Mouse (Mus musculus): ENCODE data around the gene Gm20538. TPM values are rescaled to one million over a fixed set of nuclear protein-coding genes. Genes with fewer than 3 reads are reported as not detected.

Gene Gm20538
- polyA plus RNA-seq, 1 experiment from 2014 or later: not detected

DNA sequence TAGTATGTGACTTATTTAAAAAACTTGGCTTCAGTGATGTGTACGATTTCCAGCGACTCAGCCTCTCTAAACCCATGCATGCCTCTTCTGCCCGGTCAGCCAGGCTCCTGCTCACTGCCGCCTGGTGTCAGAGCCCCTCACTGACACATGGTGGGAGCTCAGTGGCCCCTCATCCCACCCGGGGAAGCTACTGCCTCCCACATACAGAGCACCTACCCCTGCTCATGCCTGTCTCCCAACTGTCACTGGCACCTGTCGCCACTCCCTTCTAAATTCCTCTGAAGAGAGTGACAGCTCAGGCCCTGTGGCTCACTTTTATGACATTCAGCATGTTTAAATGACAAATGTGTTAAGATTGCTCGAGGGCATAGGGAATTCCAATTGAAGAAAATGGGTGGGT, 23.6 kb upstream of the Gm20538 start:
- no peak for ATAC-seq (ENCODE audit: low FRiP score)
- 82% methylated on average over 7 of the region's 7 CpGs for WGBS

DNA sequence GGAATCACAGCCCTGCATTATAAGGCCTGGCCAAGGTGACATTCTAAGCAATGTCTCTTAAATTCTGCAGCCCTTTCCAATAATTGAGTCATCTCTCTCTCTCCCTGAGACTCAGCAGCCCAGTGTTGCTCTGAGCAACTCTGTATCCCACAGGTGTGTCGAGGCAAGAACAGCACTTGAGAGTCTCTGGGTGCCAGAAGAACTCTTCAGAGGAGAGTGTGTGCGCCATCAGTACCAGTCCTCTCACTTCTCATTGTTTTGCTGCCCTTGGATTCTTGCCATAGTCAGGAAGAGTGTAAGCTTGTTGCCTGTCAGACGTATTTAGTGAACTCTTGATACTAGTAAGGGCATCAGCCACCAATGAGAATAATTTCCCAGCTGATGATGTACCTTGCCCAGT, 15.1 kb upstream of the Gm20538 start:
- no peak overlapping the region for H3K9ac ChIP-seq (ENCODE audit: low read depth, low read length)
- H3K27ac ChIP-seq (ENCODE audit: low read depth, low read length): no peak overlapping the region
- no peak overlapping the region for H3K4me2 ChIP-seq (replicated peaks; ENCODE audit: low read depth, low read length)
- DNase-seq (ENCODE audit: low spot score) (no peak), ATAC-seq (ENCODE audit: low FRiP score) (no peak)
- H3K9me3 ChIP-seq (ENCODE audit: control insufficient read depth, low read length): no peaks in the 10 kb centered on the region
- H3K4me3 ChIP-seq (ENCODE audit: low read depth, low read length): no peak overlapping the region
- peaks cover 2% of the 10 kb centered on the region; the same call in 1 of the 2 replicates for H3K36me3 ChIP-seq (ENCODE audit: control insufficient read depth, insufficient read depth, low read length)
- H3K27me3 ChIP-seq (ENCODE audit: control insufficient read depth, insufficient read depth, low read length): no peaks in the 10 kb centered on the region
- 84% methylated on average over 3 of the region's 3 CpGs for WGBS
- no peaks in the 10 kb centered on the region for H3K4me1 ChIP-seq (replicated peaks; ENCODE audit: control insufficient read depth, insufficient read depth, low read length)

More for the DNA sequence above, 23.6 kb upstream of the Gm20538 start:
- Histone ChIP-seq H3K36me3 (ENCODE audit: control insufficient read depth, insufficient read depth, low read length) (no peaks in the 10 kb centered on the region), H3K27me3 (ENCODE audit: control insufficient read depth, insufficient read depth, low read length) (no peaks in the 10 kb centered on the region), H3K27ac (ENCODE audit: low read depth, low read length) (no peak overlapping the region), H3K9ac (ENCODE audit: low read depth, low read length) (no peak overlapping the region), H3K4me2 (replicated peaks; ENCODE audit: low read depth, low read length) (no peak overlapping the region), H3K4me1 (replicated peaks; ENCODE audit: control insufficient read depth, insufficient read depth, low read length) (no peaks in the 10 kb centered on the region), H3K4me3 (ENCODE audit: low read depth, low read length) (no peak overlapping the region), H3K9me3 (ENCODE audit: control insufficient read depth, low read length) (no peaks in the 10 kb centered on the region)
- no peak for DNase-seq (ENCODE audit: low spot score)

DNA sequence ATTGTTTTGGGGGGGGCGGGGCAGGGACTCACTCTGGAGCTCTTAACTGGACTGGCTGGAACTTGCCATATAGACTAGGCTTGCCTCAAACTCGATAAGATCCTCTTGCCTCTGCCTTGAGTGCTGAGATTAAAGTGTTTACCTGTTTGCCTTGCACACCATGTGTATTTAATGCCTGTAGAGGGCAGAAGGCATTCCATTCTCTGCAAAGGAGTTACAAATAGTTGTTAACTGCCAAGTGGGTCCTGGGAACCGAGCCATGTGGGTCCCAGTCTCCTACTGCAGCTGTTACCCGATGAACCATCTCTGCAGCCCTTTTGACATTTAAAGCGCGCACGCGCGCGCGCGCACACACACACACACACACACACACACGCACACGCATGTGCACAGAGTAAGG, 11.4 kb upstream of the Gm20538 start:
- ATAC-seq (ENCODE audit: low FRiP score) (no peak), DNase-seq (ENCODE audit: low spot score) (no peak)
- H3K4me3 ChIP-seq (ENCODE audit: low read depth, low read length): no peak overlapping the region
- no peaks in the 10 kb centered on the region for H3K27me3 ChIP-seq (ENCODE audit: control insufficient read depth, insufficient read depth, low read length)
- H3K4me1 ChIP-seq (replicated peaks; ENCODE audit: control insufficient read depth, insufficient read depth, low read length): no peaks in the 10 kb centered on the region
- no peak overlapping the region for H3K9ac ChIP-seq (ENCODE audit: low read depth, low read length)
- no peaks in the 10 kb centered on the region for H3K9me3 ChIP-seq (ENCODE audit: control insufficient read depth, low read length)
- H3K27ac ChIP-seq (ENCODE audit: low read depth, low read length): no peak overlapping the region
- 94% methylated on average over 14 of the region's 14 CpGs for WGBS
- H3K36me3 ChIP-seq (ENCODE audit: control insufficient read depth, insufficient read depth, low read length): no peaks in the 10 kb centered on the region
- peak overlapping the region; percentile 71; the same call in 1 of the 2 replicates for H3K4me2 ChIP-seq (replicated peaks; ENCODE audit: low read depth, low read length)

- WGBS: under 1% methylated on average over 33 of the region's 33 CpGs
- H3K4me1 ChIP-seq (replicated peaks; ENCODE audit: control insufficient read depth, insufficient read depth, low read length): no peaks in the 10 kb centered on the region
- no peaks in the 10 kb centered on the region for H3K27me3 ChIP-seq (ENCODE audit: control insufficient read depth, insufficient read depth, low read length)
- DNase-seq (ENCODE audit: low spot score) (peak; percentile 99), ATAC-seq (ENCODE audit: low FRiP score) (peak; percentile 95)
- H3K9ac ChIP-seq (ENCODE audit: low read depth, low read length): peak within 1 kb of the TSS; percentile 72
- peak within 1 kb of the TSS; percentile 71 for H3K4me2 ChIP-seq (replicated peaks; ENCODE audit: low read depth, low read length)
- no peaks in the 10 kb centered on the region for H3K36me3 ChIP-seq (ENCODE audit: control insufficient read depth, insufficient read depth, low read length)
- peak within 1 kb of the TSS; percentile 83 for H3K4me3 ChIP-seq (ENCODE audit: low read depth, low read length)
- no peaks in the 10 kb centered on the region for H3K9me3 ChIP-seq (ENCODE audit: control insufficient read depth, low read length)
- H3K27ac ChIP-seq (ENCODE audit: low read depth, low read length): peak within 1 kb of the TSS; percentile 48; the same call in 1 of the 2 replicates
Observed at GRCm38 (mm10) chr19:44562652-44563206, 10.1 kb upstream of the Gm20538 start, which contains the start of gene Hif1an. Hif1an (plus strand) TSS chr19:44562850.

DNA sequence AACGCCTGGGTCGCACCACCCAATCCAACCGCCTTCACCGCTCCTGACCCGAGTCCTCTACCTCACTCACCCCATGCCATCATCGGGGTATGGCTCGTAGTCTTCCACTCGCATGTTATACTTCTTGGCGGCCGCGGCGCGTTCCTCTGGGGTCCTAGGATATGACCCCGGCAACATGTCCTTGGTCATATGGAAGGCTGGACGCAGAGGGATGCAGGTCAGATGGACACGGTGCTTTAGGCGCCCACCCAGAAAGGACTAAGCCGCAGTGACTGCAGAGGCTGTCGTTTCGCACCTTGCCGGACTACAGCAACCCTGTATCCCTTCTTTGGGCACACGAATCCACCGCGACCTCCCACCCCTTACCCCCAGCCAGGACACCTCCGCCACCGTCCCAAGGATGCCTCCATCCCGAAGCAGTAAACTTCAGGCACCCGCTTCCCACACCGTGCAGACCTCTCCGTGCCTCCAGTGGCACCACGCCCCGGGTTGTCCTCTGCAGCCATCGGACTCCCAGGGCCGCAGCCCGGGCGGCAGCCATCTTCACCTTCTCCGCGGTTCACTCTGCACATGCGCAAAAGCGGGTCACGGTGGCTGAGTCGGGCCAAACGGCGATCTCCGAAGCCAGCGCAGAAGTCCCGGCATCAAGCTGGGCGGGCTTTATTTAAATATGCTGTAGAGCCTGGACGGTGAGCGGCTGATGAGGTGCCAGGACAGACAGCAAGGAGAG, 2.4 kb upstream of the Gm20538 start, which contains the start of gene Ndufb8:
Gene Ndufb8, minus strand, starts transcription at position 580 of the 730 bp plus-strand sequence.
- peak; percentile 98 for DNase-seq (ENCODE audit: low spot score)
- H3K4me1 ChIP-seq (replicated peaks; ENCODE audit: control insufficient read depth, insufficient read depth, low read length): no peaks in the 10 kb centered on the region
- ATAC-seq (ENCODE audit: low FRiP score): peak; percentile 84
- no peaks in the 10 kb centered on the region; the same call in 1 of the 2 replicates for H3K36me3 ChIP-seq (ENCODE audit: control insufficient read depth, insufficient read depth, low read length)
- peak within 1 kb of the TSS; percentile 70 for H3K27ac ChIP-seq (ENCODE audit: low read depth, low read length)
- H3K27me3 ChIP-seq (ENCODE audit: control insufficient read depth, insufficient read depth, low read length): no peaks in the 10 kb centered on the region
- H3K9me3 ChIP-seq (ENCODE audit: control insufficient read depth, low read length): no peaks in the 10 kb centered on the region
- peak within 1 kb of the TSS; percentile 89 for H3K9ac ChIP-seq (ENCODE audit: low read depth, low read length)
- peak within 1 kb of the TSS; percentile 64 for H3K4me2 ChIP-seq (replicated peaks; ENCODE audit: low read depth, low read length)
- peak within 1 kb of the TSS; percentile 96 for H3K4me3 ChIP-seq (ENCODE audit: low read depth, low read length)
- under 1% methylated on average over 49 of the region's 50 CpGs for whole genome bisulfite sequencing

- 3% methylated on average over 8 of the region's 8 CpGs for WGBS
- peak overlapping the region; percentile 89 for H3K9ac ChIP-seq (ENCODE audit: low read depth, low read length)
- no peaks in the 10 kb centered on the region for H3K4me1 ChIP-seq (replicated peaks; ENCODE audit: control insufficient read depth, insufficient read depth, low read length)
- H3K27me3 ChIP-seq (ENCODE audit: control insufficient read depth, insufficient read depth, low read length): no peaks in the 10 kb centered on the region
- no peaks in the 10 kb centered on the region; the same call in 1 of the 2 replicates for H3K36me3 ChIP-seq (ENCODE audit: control insufficient read depth, insufficient read depth, low read length)
- H3K27ac ChIP-seq (ENCODE audit: low read depth, low read length): no peak overlapping the region
- DNase-seq (ENCODE audit: low spot score) (no peak), ATAC-seq (ENCODE audit: low FRiP score) (peak; percentile 30; the same call in 1 of the 2 replicates)
- peak overlapping the region; percentile 64 for H3K4me2 ChIP-seq (replicated peaks; ENCODE audit: low read depth, low read length)
- no peaks in the 10 kb centered on the region for H3K9me3 ChIP-seq (ENCODE audit: control insufficient read depth, low read length)
- peak overlapping the region; percentile 96 for H3K4me3 ChIP-seq (ENCODE audit: low read depth, low read length)
Observed at GRCm38 (mm10) chr19:44554490-44554860, 1.8 kb upstream of the Gm20538 start.

DNA sequence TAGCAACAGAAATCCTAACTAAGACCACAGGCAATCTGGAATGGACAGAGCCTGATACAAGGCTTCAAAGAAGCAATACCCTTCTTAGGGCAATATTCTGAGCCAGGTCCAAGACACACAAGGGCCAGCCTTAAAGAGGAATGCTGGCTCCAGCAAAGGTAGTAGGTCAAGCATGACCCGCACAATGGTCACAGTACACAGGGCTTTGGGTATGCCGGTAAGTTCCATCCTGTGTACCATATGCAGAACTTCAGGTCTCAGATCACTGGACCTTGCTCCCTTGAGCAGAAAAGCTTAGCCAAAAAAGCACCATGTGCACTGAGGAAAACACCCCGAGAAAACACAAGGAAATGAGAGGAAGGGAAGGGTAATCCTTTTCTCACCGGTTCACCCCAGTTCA, 655 bp upstream of the Gm20538 start:
- ATAC-seq (ENCODE audit: low FRiP score) (no peak), DNase-seq (ENCODE audit: low spot score) (no peak)
- Histone ChIP-seq H3K27ac (ENCODE audit: low read depth, low read length) (no peak overlapping the region), H3K27me3 (ENCODE audit: control insufficient read depth, insufficient read depth, low read length) (no peaks in the 10 kb centered on the region), H3K36me3 (ENCODE audit: control insufficient read depth, insufficient read depth, low read length) (no peaks in the 10 kb centered on the region; the same call in 1 of the 2 replicates), H3K4me3 (ENCODE audit: low read depth, low read length) (no peak overlapping the region), H3K4me2 (replicated peaks; ENCODE audit: low read depth, low read length) (no peak overlapping the region), H3K4me1 (replicated peaks; ENCODE audit: control insufficient read depth, insufficient read depth, low read length) (no peaks in the 10 kb centered on the region), H3K9ac (ENCODE audit: low read depth, low read length) (no peak overlapping the region), H3K9me3 (ENCODE audit: control insufficient read depth, low read length) (no peaks in the 10 kb centered on the region)
- 89% methylated on average over 4 of the region's 4 CpGs for whole genome bisulfite sequencing

GRCm38 (mm10) chr19:44545321-44546041, 7.2 kb downstream of the Gm20538 start, which contains the start of gene Sec31b:
Sec31b (minus strand) TSS chr19:44545864.
- H3K4me3 ChIP-seq (ENCODE audit: low read depth, low read length): peak within 1 kb of the TSS; percentile 46
- no peak within 1 kb of the TSS for H3K27ac ChIP-seq (ENCODE audit: low read depth, low read length)
- no peaks in the 10 kb centered on the region for H3K27me3 ChIP-seq (ENCODE audit: control insufficient read depth, insufficient read depth, low read length)
- ATAC-seq (ENCODE audit: low FRiP score): peak; percentile 67
- H3K4me2 ChIP-seq (replicated peaks; ENCODE audit: low read depth, low read length): peak within 1 kb of the TSS; percentile 86
- WGBS: 1% methylated on average over 47 of the region's 47 CpGs
- peaks cover 2% of the 10 kb centered on the region; the same call in 1 of the 2 replicates for H3K36me3 ChIP-seq (ENCODE audit: control insufficient read depth, insufficient read depth, low read length)
- H3K9ac ChIP-seq (ENCODE audit: low read depth, low read length): peak within 1 kb of the TSS; percentile 35; the same call in 1 of the 2 replicates
- no peaks in the 10 kb centered on the region; the same call in 1 of the 2 replicates for H3K4me1 ChIP-seq (replicated peaks; ENCODE audit: control insufficient read depth, insufficient read depth, low read length)
- peak; percentile 59 for DNase-seq (ENCODE audit: low spot score)
- H3K9me3 ChIP-seq (ENCODE audit: control insufficient read depth, low read length): 0 out of 2 replicates have a peak, but pooled peaks cover 2% of the 10 kb centered on the region
